Mouse (Mus musculus): ENCODE measurements around the gene Vcam1.
A peak's percentile ranks its signal among the peaks of the same experiment; 100 is the strongest.

Gene Vcam1

DNA sequence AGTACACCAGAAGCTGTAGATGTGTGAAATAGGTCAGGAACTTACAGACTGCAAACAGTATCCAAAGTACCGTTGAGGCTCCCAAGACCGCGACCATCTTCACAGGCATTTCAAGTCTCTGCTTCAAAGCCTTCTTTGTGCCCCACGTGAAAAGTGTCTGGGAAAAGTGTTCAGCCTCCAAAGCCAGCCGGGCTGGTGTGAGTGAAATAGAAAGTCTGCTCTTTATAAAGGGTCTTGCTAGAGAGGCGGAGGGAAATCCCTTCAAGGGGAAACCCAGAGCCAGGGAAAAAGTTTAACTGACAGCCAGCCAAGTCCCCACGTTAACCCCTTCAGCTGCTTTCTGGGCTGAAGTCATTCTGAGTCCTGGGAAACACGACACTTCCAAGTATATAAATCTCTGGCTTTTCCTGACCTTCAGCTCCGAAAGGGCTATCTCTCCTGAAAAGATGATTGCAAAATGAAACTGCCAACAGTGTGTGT, at the start of gene Vcam1:
TSS of gene Vcam1 (minus strand) at position 430 of the 480 bp plus-strand sequence.
- no peak for DNase-seq (ENCODE audit: low read depth)

- DNase-seq (ENCODE audit: low read depth): no peak
Measured at GRCm38 (mm10) chr3:116175106-116175505, 45.6 kb upstream of the Vcam1 start.

DNA sequence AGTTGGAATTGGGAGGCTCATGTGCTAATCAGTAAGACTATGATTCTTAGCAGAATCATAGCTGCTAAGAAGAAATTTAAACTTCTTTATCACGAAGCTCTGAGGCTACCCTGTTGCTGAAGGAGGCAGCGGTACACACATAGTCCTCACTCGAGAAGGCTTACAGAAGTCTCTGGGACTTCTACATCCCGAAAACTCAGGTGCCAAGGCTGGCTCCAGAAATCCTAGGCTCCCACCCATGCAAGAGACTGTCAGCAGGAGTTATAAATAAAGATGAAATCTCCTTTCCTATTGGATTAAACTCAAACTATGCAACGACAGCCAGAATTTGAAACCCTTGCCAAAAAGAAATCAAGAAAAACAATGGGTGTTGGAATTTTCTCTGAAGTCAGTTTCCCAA, 42.0 kb upstream of the Vcam1 start:
- no peak for DNase-seq (ENCODE audit: low read depth)

GRCm38 (mm10) chr3:116168056-116168455, 38.6 kb upstream of the Vcam1 start:
- no peak for DNase-seq (ENCODE audit: low read depth)

DNA sequence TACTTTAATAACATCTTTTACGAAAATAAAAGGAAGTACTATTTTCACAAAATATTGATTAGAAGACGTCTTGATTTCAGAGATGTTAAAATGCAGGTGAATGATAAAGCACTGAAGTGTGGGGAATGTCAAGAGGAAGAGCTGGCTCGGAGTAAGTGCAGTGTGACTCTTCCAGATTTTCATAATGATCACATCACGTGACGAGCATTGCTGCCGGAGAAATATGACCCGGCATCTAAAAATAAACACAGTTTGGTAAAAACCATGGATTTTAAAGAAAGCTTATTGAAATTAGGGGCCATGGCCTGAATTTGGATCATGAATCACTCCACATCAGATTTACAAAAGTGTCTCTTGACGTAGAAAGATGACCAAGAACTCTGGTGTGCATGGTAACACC, 36.8 kb upstream of the Vcam1 start:
- no peak for DNase-seq (ENCODE audit: low read depth)

- no peak for DNase-seq (ENCODE audit: low read depth)
Measured at GRCm38 (mm10) chr3:116165030-116165429, 35.5 kb upstream of the Vcam1 start.

GRCm38 (mm10) chr3:116163517-116163916, 34.0 kb upstream of the Vcam1 start:
- DNase-seq (ENCODE audit: low read depth): no peak

DNA sequence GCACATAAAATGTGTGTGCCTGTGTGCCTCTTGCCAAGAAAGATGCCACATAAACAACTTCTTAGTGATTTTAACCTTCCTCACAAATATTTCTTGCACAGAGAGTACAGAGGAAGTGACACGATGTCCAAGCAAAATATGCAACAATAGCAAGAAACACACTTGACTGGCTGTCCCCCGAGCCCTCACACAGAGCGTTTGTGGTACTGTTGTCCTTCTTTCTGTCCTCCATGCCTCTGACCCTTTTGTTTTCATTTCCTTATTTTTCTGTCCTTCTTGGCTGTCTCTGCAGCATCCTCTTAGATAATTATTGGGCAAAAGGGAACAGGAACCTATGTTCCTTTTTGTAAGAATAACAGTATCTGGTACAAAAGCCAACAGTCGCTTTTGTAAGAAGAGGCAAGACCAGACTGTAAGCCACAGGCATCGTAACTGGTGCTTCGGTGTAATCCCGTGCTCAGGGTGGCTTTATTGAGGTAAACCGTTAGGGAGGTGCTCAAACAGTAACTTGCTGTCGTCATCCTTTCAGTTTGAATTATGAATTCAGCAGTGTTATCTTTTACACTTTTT, 32.7 kb upstream of the Vcam1 start:
- DNase-seq (ENCODE audit: low read depth): no peak

DNA sequence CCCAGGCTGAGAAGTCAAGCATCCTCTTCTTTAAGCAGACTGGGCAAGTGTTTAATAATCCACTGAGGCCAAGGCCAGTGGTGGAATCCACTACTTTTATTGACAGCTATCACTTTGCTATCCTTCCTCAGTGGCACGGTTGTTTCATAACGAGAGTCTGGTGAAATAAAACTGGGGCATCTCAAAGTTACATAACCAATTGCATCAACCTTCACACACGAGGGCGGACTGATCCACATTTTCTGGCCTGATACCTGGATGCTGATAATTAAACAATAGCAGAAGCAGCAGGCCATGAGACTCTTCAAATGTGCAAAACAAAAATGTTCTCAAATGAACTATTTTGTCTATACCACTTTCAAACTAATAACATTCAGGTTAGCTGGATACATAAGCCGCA, 29.9 kb upstream of the Vcam1 start:
- DNase-seq (ENCODE audit: low read depth): no peak

- no peak for DNase-seq (ENCODE audit: low read depth)
Measured at GRCm38 (mm10) chr3:116157447-116157990, 28.0 kb upstream of the Vcam1 start.

- DNase-seq (ENCODE audit: low read depth): no peak
Measured at GRCm38 (mm10) chr3:116150056-116150632, 20.7 kb upstream of the Vcam1 start.

- DNase-seq (ENCODE audit: low read depth): no peak
Measured at GRCm38 (mm10) chr3:116149096-116149495, 19.6 kb upstream of the Vcam1 start.

GRCm38 (mm10) chr3:116148676-116149075, 19.2 kb upstream of the Vcam1 start:
- DNase-seq (ENCODE audit: low read depth): no peak

DNA sequence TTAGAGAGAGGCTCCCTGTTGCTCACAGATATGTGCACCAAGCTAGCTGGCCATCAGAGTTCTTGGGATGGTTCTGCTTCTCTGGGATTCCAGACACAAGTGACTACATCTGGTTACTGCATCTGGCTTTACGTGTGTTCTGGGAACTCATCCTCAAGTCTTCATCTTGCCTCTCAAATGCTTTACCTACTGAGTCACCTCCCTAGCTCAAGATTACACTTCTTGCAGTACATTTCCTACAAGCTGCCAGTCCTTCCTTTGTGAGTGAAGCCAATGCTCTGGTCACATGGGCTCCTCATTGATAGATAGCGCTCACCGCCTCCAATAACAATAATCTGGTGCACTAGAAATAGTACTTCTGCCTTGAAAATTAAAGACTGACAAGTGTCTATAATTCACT, 11.7 kb upstream of the Vcam1 start:
- DNase-seq (ENCODE audit: low read depth): no peak

DNA sequence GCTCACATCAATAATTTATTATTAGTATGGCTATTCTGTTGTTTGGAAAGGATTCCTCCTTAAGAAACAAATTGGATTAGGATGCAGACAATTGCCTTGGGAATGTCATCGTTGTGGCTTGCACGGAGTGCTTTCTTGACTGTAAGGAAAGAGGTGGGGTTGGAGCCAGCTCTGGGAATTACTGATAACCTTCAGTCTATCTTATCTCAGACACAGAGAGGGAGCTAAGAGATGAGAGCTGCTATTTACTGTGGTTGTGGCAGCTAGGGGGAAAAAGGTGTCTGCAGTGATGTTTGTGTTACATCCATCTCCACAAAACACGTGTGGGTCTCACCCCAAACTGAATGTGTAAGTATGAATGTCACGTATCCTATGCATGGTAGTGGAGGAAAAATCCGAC, 9.5 kb upstream of the Vcam1 start:
- DNase-seq (ENCODE audit: low read depth): no peak

GRCm38 (mm10) chr3:116138081-116138480, 8.6 kb upstream of the Vcam1 start:
- DNase-seq (ENCODE audit: low read depth): no peak

DNA sequence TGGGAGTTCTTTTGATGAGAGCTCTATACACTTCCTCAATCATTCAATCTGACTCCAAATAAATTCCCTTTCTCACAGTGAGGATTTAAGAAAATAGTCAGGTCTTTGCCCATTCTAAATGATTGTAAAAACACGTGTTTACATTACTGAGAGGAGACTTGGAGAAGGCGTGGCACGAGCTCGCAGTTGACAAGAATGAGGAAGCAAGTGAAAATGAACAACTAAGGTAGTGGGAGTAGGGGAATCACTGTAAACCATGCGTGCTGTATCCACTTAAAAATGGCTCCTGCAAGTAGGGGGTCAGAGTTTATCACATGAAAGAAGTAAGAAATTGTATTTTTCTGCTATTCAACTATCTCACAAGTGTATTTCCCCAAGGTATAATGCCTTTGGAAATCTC, 3.9 kb upstream of the Vcam1 start:
- no peak for DNase-seq (ENCODE audit: low read depth)

DNA sequence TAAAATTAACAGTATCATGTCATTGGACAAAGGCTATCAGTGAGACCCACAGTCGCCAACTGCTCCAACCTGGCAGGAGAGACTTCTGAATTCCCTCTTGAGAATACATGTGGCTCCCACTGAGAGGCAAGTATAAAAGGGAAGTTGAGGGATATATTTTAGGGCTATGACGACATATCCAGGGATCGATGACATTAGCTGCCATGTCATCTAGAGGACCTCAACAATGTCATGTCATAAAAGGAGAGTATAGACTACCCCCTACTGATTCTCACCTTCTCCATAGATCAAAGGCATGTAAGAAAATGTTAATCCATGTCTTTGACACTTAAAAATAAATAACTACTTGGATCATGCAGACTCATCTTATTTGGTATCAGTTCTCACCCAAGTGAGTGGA, 1.2 kb upstream of the Vcam1 start:
- no peak for DNase-seq (ENCODE audit: low read depth)

GRCm38 (mm10) chr3:116129841-116130595, 530 bp upstream of the Vcam1 start:
- DNase-seq (ENCODE audit: low read depth): peak; percentile 21

DNA sequence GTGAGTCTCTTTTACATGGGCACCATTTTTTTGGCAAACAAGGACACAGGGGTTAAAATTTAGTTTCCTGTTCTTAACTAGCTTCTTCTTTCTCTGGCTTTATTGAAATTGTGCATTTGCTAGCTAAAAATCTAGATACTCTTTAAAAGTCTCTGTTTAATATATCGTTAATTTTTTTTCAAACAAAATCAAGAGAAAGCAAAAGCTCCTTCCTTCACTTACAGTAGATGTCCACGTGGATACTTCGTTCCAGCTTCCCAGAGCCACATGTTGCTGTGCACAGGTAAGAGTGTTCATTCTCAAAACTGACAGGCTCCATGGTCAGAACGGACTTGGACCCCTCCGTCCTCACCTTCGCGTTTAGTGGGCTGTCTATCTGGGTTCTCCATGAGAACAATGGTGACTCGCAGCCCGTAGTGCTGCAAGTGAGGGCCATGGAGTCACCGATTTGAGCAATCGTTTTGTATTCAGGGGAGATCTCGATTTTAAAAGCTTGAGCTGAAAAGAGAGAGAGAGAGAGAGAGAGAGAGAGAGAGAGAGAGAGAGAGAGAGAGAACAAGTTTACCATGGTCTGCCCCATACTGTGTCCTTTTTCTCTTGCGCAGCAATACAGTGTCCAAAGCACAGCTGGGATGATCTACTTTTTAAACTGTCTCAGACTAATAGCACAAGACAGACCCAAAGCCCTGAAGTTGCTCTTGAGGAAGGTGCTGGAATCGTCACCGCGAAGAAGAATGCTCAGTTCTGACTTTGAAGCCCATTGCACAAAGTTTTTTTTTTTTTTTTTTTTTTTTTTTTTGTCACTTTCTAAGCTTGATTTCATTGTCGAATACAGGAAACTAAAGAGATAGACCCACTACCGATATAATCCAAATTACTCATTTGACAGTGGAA, 930 bp downstream of the Vcam1 start:
- DNase-seq (ENCODE audit: low read depth): no peak

GRCm38 (mm10) chr3:116127836-116128235, 1.7 kb downstream of the Vcam1 start:
- DNase-seq (ENCODE audit: low read depth): no peak

DNA sequence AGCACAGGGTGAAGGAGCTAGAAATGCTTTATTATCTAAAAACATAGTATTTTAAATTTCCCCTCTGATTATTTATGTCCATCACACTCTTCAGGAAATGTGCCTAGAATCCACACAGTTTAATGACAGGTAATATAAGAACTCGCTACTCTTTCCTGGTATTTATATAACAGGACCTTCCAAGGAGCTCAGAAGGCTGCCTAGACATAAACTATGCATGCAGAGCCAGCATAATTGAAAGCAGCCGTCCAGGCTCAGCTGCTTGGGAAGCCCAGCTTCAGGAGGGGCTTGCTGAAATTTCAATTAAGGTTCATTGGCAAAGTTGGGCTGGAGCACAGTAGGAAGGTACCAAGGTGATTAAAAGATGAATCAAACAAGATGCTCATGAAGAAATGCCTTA, 2.2 kb downstream of the Vcam1 start:
- DNase-seq (ENCODE audit: low read depth): no peak

All from fibroblast of lung, adult 2 months (primary cell).